Mouse (Mus musculus): ENCODE results near the gene Chst14. TPM values are rescaled to one million over a fixed set of nuclear protein-coding genes. Genes with fewer than 3 reads are reported as not detected.

Gene Chst14
- polyA plus RNA-seq, 1 experiment from 2014 or later: 29.6 TPM

DNA sequence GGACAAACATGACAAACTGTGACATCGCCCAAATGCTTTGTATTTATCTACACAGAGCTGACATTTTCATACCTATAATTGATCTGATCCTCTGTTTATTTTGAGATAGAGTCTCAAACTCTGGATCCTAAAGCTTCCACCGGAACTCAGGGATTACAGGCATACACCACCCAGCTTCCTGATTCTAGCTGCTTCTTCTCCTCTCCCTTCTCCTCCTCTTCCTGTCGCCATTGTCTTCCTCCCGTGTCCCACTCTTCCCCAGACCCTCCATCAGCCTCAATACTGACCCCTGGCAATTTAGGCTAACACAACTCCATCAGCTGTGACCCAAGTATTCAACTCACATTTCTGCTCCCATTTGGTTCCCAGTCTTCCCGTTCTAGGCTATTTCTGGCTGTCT, 50.6 kb downstream of the Chst14 start:
- Histone ChIP-seq H3K4me2 (replicated peaks) (peak overlapping the region; percentile 90), H3K27ac (no peak overlapping the region), H3K9ac (peak overlapping the region; percentile 79), H3K9me3 (replicated peaks) (no peaks in the 10 kb centered on the region), H3K4me1 (peaks cover 13% of the 10 kb centered on the region), H3K27me3 (peaks cover 56% of the 10 kb centered on the region), H3K36me3 (no peaks in the 10 kb centered on the region), H3K4me3 (peak overlapping the region; percentile 61)
- WGBS: 19% methylated on average over 5 of the region's 5 CpGs
- ATAC-seq (ENCODE audit: low FRiP score): no peak

DNA sequence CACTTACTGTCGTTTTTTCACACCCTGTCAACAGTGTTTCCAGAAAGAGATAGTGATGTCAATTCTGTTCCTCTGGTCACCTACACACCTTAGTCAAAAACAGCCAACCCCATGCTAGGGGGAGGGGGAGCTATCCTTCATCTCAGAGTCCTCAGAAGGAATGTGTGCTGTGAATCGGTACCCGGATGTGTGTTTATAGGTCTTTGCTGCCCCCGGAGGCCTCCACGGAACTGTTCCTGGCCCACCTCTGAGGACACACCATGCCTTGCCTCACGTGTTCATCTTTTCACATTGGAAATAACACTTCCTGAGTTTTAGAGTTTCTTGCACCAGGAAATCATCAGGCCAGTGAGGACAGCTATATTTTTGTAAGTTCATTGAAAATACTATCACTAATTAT, 51.8 kb downstream of the Chst14 start:
- H3K4me1 ChIP-seq: peaks cover 13% of the 10 kb centered on the region
- H3K4me2 ChIP-seq (replicated peaks): no peak overlapping the region
- H3K27ac ChIP-seq: no peak overlapping the region
- 31% methylated on average over 6 of the region's 6 CpGs for WGBS
- no peak overlapping the region for H3K9ac ChIP-seq
- H3K9me3 ChIP-seq (replicated peaks): no peaks in the 10 kb centered on the region
- H3K4me3 ChIP-seq: no peak overlapping the region
- no peaks in the 10 kb centered on the region for H3K36me3 ChIP-seq
- ATAC-seq (ENCODE audit: low FRiP score): no peak
- peaks cover 56% of the 10 kb centered on the region for H3K27me3 ChIP-seq

Other genes with a start within 250 kb of the Chst14 start
- gene Ankrd63, start 222.5 kb upstream of the Chst14 start, polyA plus RNA-seq (2016; fragmentation: Nextera tagmentation; extraction: Ambion mirVana): not detected in 2 replicates
- 0.44 and 0.59 TPM in 2 replicates for gene Plcb2, start 198.1 kb upstream of the Chst14 start, polyA plus RNA-seq (2016; fragmentation: Nextera tagmentation; extraction: Ambion mirVana)
- gene Inafm2, start 180.7 kb upstream of the Chst14 start, polyA plus RNA-seq (2016; fragmentation: Nextera tagmentation; extraction: Ambion mirVana): 24.2 and 25.1 TPM in 2 replicates
- 1.3 and 1.7 TPM in 2 replicates for gene Ccdc9b, start 163.8 kb upstream of the Chst14 start, polyA plus RNA-seq (2016; fragmentation: Nextera tagmentation; extraction: Ambion mirVana)
- not detected in 2 replicates for gene Phgr1, start 153.7 kb upstream of the Chst14 start, polyA plus RNA-seq (2016; fragmentation: Nextera tagmentation; extraction: Ambion mirVana)
- 20.9 and 23.9 TPM in 2 replicates for gene Disp2, start 146.8 kb upstream of the Chst14 start, polyA plus RNA-seq (2016; fragmentation: Nextera tagmentation; extraction: Ambion mirVana)
- 88.9 and 100 TPM in 2 replicates for gene Knstrn, start 112.5 kb upstream of the Chst14 start, polyA plus RNA-seq (2016; fragmentation: Nextera tagmentation; extraction: Ambion mirVana)
- 53.8 and 56.8 TPM in 2 replicates for gene Ivd, start 64.5 kb upstream of the Chst14 start, polyA plus RNA-seq (2016; fragmentation: Nextera tagmentation; extraction: Ambion mirVana)
- 6.7 and 6.8 TPM in 2 replicates for gene Bahd1, start 26.1 kb upstream of the Chst14 start, polyA plus RNA-seq (2016; fragmentation: Nextera tagmentation; extraction: Ambion mirVana)
- gene Ccdc32, start 102.9 kb downstream of the Chst14 start, polyA plus RNA-seq (2016; fragmentation: Nextera tagmentation; extraction: Ambion mirVana): 27.3 and 27.6 TPM in 2 replicates
- 5.3 and 5.5 TPM in 2 replicates for gene Rpusd2, start 108.3 kb downstream of the Chst14 start, polyA plus RNA-seq (2016; fragmentation: Nextera tagmentation; extraction: Ambion mirVana)
- gene Knl1, start 120.6 kb downstream of the Chst14 start, polyA plus RNA-seq (2016; fragmentation: Nextera tagmentation; extraction: Ambion mirVana): 37.8 and 39.3 TPM in 2 replicates
- gene Rad51, start 186.3 kb downstream of the Chst14 start, polyA plus RNA-seq (2016; fragmentation: Nextera tagmentation; extraction: Ambion mirVana): 31.4 and 33.7 TPM in 2 replicates
- 45.5 and 45.9 TPM in 2 replicates for gene Rmdn3, start 230.5 kb downstream of the Chst14 start, polyA plus RNA-seq (2016; fragmentation: Nextera tagmentation; extraction: Ambion mirVana)
- 8.3 and 11.7 TPM in 2 replicates for gene Gchfr, start 241.3 kb downstream of the Chst14 start, polyA plus RNA-seq (2016; fragmentation: Nextera tagmentation; extraction: Ambion mirVana)
- gene Gm14137, start 248.0 kb downstream of the Chst14 start, polyA plus RNA-seq (2016; fragmentation: Nextera tagmentation; extraction: Ambion mirVana): 0.96 and 1.1 TPM in 2 replicates